Mouse (Mus musculus) heart, embryonic 12.5 days (tissue): ENCODE results near the gene Foxl1. TPM values are rescaled to one million over a fixed set of nuclear protein-coding genes. Genes with fewer than 3 reads are reported as not detected.
A peak's percentile ranks its signal among the peaks of the same experiment; 100 is the strongest.

ENCODE experiments used
- ATAC-seq: fragments of 200-750 bp; cut with Nextera tagmentation; 2 replicates; pipeline ENCODE4 v1.8.0; 2017; ENCODE audit warnings: moderate TSS enrichment, moderate library complexity; ENCODE audit not compliant: insufficient number of reproducible peaks, low FRiP score
- H3K27ac ChIP-seq: fragments of 300-500 bp; sonication (generic); 2 replicates; pipeline ENCODE4 v1.5.1; 2016; ENCODE audit warnings: mild to moderate bottlenecking, moderate library complexity; ENCODE audit not compliant: poor library complexity, severe bottlenecking
- H3K27me3 ChIP-seq: fragments of 300-500 bp; sonication (generic); replicated peaks from 2 replicates; pipeline ENCODE4 v1.6.1; 2016; ENCODE audit warnings: mild to moderate bottlenecking, moderate library complexity
- H3K36me3 ChIP-seq: fragments of 300-500 bp; sonication (generic); 2 replicates; pipeline ENCODE4 v1.6.1; 2016; ENCODE audit warnings: mild to moderate bottlenecking, moderate library complexity
- H3K4me1 ChIP-seq: fragments of 300-500 bp; sonication (generic); replicated peaks from 2 replicates; pipeline ENCODE4 v1.6.1; 2016; ENCODE audit warnings: mild to moderate bottlenecking
- H3K4me2 ChIP-seq: fragments of 300-500 bp; sonication (generic); 2 replicates; pipeline ENCODE4 v1.6.1; 2016; ENCODE audit warnings: mild to moderate bottlenecking, moderate library complexity
- H3K4me3 ChIP-seq: fragments of 300-500 bp; sonication (generic); 2 replicates; pipeline ENCODE4 v1.5.1; 2016; ENCODE audit warnings: mild to moderate bottlenecking
- H3K9ac ChIP-seq: fragments of 300-500 bp; sonication (generic); 2 replicates; pipeline ENCODE4 v1.6.1; 2016; ENCODE audit warnings: mild to moderate bottlenecking, moderate library complexity
- H3K9me3 ChIP-seq: fragments of 300-500 bp; sonication (generic); replicated peaks from 2 replicates; pipeline ENCODE4 v1.6.1; 2016; ENCODE audit warnings: mild to moderate bottlenecking, moderate library complexity
- WGBS: fragments of 180-500 bp; shearing (Covaris S2); methylation state at CpG from one replicate; pipeline ENCODE4 v1.1.7; 2016; 5-methylcytosine and 5-hydroxymethylcytosine counted together
- polyA plus RNA-seq: library from polyadenylated mRNA; unstranded; fragments of >200 nt; fragmentation: Nextera tagmentation; extraction: Ambion mirVana; gene quantifications from 2 replicates; pipeline ENCODE4 v1.2.1, GENCODE M21; 2016

Gene Foxl1
- polyA plus RNA-seq, 1 experiment from 2014 or later, result 0.78 TPM

DNA sequence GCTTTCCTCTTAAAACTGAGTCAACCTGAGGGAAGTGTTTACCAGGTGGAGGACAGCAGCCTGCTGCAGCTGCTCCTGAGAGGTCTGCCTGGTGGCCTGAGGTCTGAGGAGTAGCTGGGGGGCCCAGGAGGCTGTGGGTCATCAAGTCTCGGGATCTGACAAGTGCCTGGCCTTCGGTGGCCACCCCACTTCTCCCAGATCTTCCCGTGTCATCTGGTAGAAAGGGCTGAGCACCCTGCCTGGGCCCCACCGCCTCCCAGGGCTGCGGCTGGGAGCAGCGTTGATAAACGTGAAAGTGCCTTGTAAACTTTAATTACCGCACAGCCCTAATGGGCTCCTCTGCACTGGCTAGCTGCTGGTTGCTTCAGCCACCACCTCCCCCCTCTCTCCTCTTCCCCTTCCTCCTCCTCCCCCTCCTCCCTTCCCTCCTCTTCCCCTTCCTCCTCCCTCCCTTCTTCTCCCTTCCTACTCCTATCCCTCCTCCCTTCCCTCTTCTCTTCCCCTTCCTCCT is 20.9 kb downstream of the Foxl1 start:
- Histone ChIP-seq H3K27ac (no peak overlapping the region), H3K27me3 (peaks cover 22% of the 10 kb centered on the region), H3K9ac (no peak overlapping the region), H3K36me3 (no peaks in the 10 kb centered on the region), H3K4me1 (peaks cover 28% of the 10 kb centered on the region), H3K4me2 (peak overlapping the region; percentile 18; the same call in 1 of the 2 replicates), H3K9me3 (no peaks in the 10 kb centered on the region), H3K4me3 (no peak overlapping the region)
- ATAC-seq, result no peak
- WGBS, result 11% methylated on average over 8 of the region's 8 CpGs

DNA sequence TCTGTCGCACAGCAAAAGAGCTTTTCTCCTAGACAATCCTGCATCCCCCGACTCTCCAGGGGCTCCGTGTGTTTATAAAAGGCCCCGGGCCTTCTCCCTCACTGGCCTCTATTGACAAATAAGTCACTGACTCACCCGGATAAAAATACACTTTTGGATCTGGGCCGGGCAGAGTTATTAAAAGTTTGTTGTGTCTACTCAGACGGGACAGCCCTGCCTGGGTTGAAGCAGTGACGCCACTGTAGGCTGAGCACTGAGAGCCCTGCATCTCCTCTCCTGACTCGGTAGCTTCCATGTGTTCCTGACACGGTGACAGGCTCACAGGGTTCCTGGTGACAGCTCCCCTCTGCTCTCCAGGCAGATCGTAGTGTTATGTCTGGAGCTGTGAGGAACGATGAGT is 24.7 kb downstream of the Foxl1 start:
- H3K9me3 ChIP-seq, result no peaks in the 10 kb centered on the region
- WGBS, result 26% methylated on average over 12 of the region's 12 CpGs
- H3K27ac ChIP-seq, result no peak overlapping the region
- no peak for ATAC-seq
- peak overlapping the region; percentile 16; the same call in 1 of the 2 replicates for H3K4me2 ChIP-seq
- H3K27me3 ChIP-seq, result peaks cover 13% of the 10 kb centered on the region
- H3K4me3 ChIP-seq, result no peak overlapping the region
- no peaks in the 10 kb centered on the region for H3K36me3 ChIP-seq
- no peak overlapping the region for H3K9ac ChIP-seq
- peaks cover 32% of the 10 kb centered on the region for H3K4me1 ChIP-seq

GRCm38 (mm10) chr8:121156990-121157491 is 29.3 kb downstream of the Foxl1 start:
- H3K27me3 ChIP-seq, result no peaks in the 10 kb centered on the region
- H3K9ac ChIP-seq, result 0 out of 2 replicates have a peak overlapping the region, but pooled peaks have one; percentile 14
- peaks cover 34% of the 10 kb centered on the region for H3K4me1 ChIP-seq
- ATAC-seq, result no peak
- no peak overlapping the region for H3K4me2 ChIP-seq
- no peak overlapping the region for H3K4me3 ChIP-seq
- no peak overlapping the region for H3K27ac ChIP-seq
- no peaks in the 10 kb centered on the region for H3K36me3 ChIP-seq
- H3K9me3 ChIP-seq, result no peaks in the 10 kb centered on the region
- WGBS, result 85% methylated on average over 7 of the region's 7 CpGs

DNA sequence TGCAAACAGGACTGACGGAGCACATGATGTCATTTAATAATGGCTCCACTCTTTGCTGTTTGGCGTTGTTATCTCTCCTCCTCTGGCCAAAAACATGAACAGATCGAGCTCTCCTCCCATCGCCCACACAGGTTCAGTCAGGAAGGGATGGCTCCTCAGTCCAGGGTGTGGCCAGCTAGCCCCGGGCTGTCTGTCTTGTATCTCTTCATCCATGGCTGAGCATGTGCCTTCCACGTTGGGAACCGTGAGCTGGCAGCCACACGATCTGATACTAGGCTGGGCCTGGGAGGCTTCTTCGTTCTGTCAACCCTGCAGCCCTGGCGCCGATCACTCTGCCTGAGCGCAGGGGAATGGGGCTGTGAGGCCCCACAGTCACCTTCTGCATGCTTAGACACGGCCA is 31.1 kb downstream of the Foxl1 start:
- WGBS, result 42% methylated on average over 13 of the region's 13 CpGs
- ATAC-seq, result peak; percentile 27; the same call in 1 of the 2 replicates
- H3K4me3 ChIP-seq, result no peak overlapping the region
- no peak overlapping the region for H3K27ac ChIP-seq
- H3K9ac ChIP-seq, result no peak overlapping the region
- no peaks in the 10 kb centered on the region for H3K27me3 ChIP-seq
- H3K4me1 ChIP-seq, result peaks cover 36% of the 10 kb centered on the region
- H3K4me2 ChIP-seq, result no peak overlapping the region
- H3K36me3 ChIP-seq, result no peaks in the 10 kb centered on the region
- no peaks in the 10 kb centered on the region for H3K9me3 ChIP-seq

DNA sequence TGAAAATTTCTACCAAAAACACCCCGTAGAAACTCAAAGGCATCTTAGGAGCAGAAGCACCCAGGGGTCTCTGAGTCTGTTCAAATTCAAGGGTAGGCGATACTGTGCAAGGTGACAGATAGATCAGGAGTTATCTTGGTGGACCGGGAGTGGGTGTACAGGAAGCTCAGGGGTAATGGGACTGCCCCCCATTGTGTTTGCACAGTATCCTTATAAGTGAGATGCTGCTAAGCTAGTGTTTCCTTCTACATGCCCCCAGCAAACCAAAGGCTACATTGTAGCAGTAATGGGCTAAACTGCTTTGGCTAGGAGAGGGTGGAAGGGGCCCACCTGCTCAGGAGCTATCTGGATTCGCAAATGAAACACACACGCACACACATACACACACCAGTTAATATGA is 33.7 kb downstream of the Foxl1 start:
- Histone ChIP-seq H3K27ac (no peak overlapping the region), H3K9me3 (no peaks in the 10 kb centered on the region), H3K4me2 (no peak overlapping the region), H3K27me3 (no peaks in the 10 kb centered on the region), H3K4me3 (no peak overlapping the region), H3K9ac (no peak overlapping the region), H3K36me3 (no peaks in the 10 kb centered on the region), H3K4me1 (peaks cover 52% of the 10 kb centered on the region)
- 78% methylated on average over 5 of the region's 5 CpGs for WGBS
- ATAC-seq, result no peak

- H3K4me2 ChIP-seq, result no peak overlapping the region
- no peak for ATAC-seq
- H3K27me3 ChIP-seq, result 0 out of 2 replicates have a peak, but pooled peaks cover under 1% of the 10 kb centered on the region
- H3K4me1 ChIP-seq, result peaks cover 45% of the 10 kb centered on the region
- 57% methylated on average over 4 of the region's 4 CpGs for WGBS
- no peaks in the 10 kb centered on the region for H3K36me3 ChIP-seq
- H3K4me3 ChIP-seq, result no peak overlapping the region
- H3K9ac ChIP-seq, result no peak overlapping the region
- no peak overlapping the region for H3K27ac ChIP-seq
- H3K9me3 ChIP-seq, result no peaks in the 10 kb centered on the region
Measured at GRCm38 (mm10) chr8:121162413-121162812, 34.7 kb downstream of the Foxl1 start.

DNA sequence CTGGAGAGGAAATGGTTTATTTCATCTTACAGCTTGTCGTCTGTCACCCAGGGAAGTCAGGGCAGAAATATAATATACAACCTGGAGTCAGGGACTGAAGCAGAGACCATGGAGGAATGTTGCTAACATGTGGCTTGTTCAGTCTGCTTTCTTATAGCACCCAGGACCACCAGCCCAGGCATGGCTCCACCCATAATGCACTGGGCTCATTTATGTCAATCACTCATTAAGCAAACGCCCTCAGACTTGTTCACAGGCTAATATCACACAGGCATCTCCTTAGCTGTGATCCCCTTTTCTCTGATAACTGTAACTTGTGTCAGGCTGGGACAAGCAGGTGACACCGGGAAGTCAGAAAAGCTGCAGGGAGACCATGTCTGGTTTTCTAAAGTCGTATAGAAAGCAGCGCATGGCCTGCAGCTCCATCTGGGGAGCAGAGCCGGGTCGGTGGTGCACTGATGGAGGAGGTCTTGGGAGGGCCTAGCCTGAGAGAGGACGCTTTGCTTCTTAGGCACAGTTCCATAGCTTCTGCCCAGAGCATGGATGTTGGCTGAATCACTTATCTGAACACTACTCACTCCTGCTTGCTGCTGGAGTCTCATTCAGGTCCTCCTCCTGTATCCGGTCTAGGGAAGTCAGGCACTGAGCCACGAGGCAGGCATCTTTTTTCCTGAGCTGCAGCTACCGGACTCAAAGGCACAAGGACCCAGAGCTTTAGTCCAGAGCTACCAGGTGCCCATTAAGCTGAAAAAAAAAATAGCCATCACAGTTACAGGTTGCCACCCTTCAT is 35.4 kb downstream of the Foxl1 start:
- H3K27ac ChIP-seq, result peak overlapping the region; percentile 64; the same call in 1 of the 2 replicates
- H3K4me3 ChIP-seq, result no peak overlapping the region
- H3K36me3 ChIP-seq, result no peaks in the 10 kb centered on the region
- H3K27me3 ChIP-seq, result 0 out of 2 replicates have a peak, but pooled peaks cover 4% of the 10 kb centered on the region
- H3K9me3 ChIP-seq, result no peaks in the 10 kb centered on the region
- 0 out of 2 replicates have a peak, but pooled peaks have one; percentile 48 for ATAC-seq
- H3K9ac ChIP-seq, result 0 out of 2 replicates have a peak overlapping the region, but pooled peaks have one; percentile 19
- 52% methylated on average over 11 of the region's 11 CpGs for WGBS
- peaks cover 46% of the 10 kb centered on the region for H3K4me1 ChIP-seq
- H3K4me2 ChIP-seq, result no peak overlapping the region

DNA sequence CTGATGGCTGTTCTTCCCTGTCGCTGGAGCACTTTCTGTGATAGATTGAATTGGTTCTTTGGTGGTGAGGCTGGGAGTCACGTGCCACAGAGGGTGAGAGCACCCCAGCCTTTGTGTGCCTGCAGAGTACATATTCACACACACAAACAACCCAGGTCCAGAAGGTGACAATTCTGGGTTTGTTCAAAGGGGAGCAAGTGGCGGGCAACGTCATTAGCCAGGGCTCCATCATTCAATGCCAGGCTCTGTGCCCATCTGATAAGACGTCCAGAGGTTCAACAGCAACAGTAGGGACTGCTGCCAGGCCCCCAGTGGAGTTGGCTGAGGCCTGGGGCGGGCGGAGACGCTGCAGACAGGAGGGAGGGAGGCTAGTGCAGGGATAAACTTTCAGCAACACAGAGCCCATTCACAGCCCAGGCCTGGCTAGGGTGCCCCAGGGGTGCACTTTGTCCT is 36.3 kb downstream of the Foxl1 start:
- H3K9me3 ChIP-seq, result no peaks in the 10 kb centered on the region
- 34% methylated on average over 8 of the region's 8 CpGs for WGBS
- H3K4me3 ChIP-seq, result no peak overlapping the region
- H3K4me2 ChIP-seq, result peak overlapping the region; percentile 8; the same call in 1 of the 2 replicates
- no peaks in the 10 kb centered on the region for H3K36me3 ChIP-seq
- peak; percentile 64 for ATAC-seq
- H3K9ac ChIP-seq, result no peak overlapping the region
- peak overlapping the region; percentile 64 for H3K27ac ChIP-seq
- peaks cover 46% of the 10 kb centered on the region for H3K4me1 ChIP-seq
- 0 out of 2 replicates have a peak, but pooled peaks cover 4% of the 10 kb centered on the region for H3K27me3 ChIP-seq

DNA sequence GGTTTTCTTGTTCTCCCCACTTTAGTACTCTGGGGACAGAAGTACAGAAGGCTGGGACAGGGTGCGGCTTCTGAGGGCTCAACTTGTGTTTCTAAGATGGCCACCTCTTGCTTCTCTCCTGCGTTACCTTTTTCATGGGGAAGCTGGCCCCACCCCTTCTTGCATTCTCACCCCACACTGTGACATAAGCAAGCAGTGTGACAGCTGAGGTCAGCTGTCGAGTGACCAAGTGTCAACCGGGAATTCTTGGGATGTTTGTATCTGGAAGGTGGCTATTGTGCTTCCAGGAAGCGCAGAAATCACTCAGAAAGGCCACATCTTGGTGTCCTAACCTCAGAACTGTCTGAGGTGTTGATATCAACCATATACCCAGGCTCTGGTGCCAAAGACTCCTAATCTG is 40.3 kb downstream of the Foxl1 start:
- peaks cover 67% of the 10 kb centered on the region for H3K4me1 ChIP-seq
- H3K27ac ChIP-seq, result no peak overlapping the region
- H3K9me3 ChIP-seq, result no peaks in the 10 kb centered on the region
- no peak overlapping the region for H3K4me3 ChIP-seq
- H3K27me3 ChIP-seq, result 0 out of 2 replicates have a peak, but pooled peaks cover 4% of the 10 kb centered on the region
- no peaks in the 10 kb centered on the region for H3K36me3 ChIP-seq
- ATAC-seq, result no peak
- 43% methylated on average over 5 of the region's 5 CpGs for WGBS
- H3K4me2 ChIP-seq, result no peak overlapping the region
- no peak overlapping the region for H3K9ac ChIP-seq

DNA sequence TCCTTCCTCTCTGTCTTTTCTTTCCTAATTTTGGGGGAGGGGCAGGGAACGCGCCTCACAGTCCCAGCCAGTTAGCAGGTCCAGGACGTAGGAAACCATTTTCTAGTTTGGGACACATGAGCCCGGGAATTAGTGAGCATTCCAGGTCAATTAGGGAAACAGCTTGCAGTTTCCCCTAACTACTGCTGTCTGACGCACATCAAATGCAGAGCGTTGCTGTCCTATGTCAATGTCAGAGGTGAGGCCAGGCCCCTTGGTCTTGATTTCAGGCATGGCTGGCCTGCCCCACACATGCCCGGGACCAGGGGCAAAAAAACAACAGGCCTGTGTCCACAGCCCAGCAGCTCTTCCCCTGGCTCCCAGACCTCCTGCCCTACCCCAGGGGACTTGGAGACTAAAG is 42.4 kb downstream of the Foxl1 start:
- 0 out of 2 replicates have a peak, but pooled peaks have one; percentile 5 for ATAC-seq
- no peaks in the 10 kb centered on the region for H3K36me3 ChIP-seq
- H3K4me3 ChIP-seq, result no peak overlapping the region
- H3K27me3 ChIP-seq, result 0 out of 2 replicates have a peak, but pooled peaks cover 4% of the 10 kb centered on the region
- peaks cover 48% of the 10 kb centered on the region for H3K4me1 ChIP-seq
- peak overlapping the region; percentile 80 for H3K27ac ChIP-seq
- WGBS, result 24% methylated on average over 7 of the region's 7 CpGs
- H3K4me2 ChIP-seq, result peak overlapping the region; percentile 43
- no peaks in the 10 kb centered on the region for H3K9me3 ChIP-seq
- H3K9ac ChIP-seq, result 0 out of 2 replicates have a peak overlapping the region, but pooled peaks have one; percentile 40
